Mouse (Mus musculus) intestine, postnatal 0 days (tissue): ENCODE measurements around the gene Ttc7. TPM values are rescaled to one million over a fixed set of nuclear protein-coding genes. Genes with fewer than 3 reads are reported as not detected.

Source experiments
- ATAC-seq: fragments of 200-750 bp; cut with Nextera tagmentation; 2 replicates; pipeline ENCODE4 v1.8.0; 2017; ENCODE audit warnings: mild to moderate bottlenecking, moderate TSS enrichment, moderate library complexity
- H3K27ac ChIP-seq: fragments of 300-500 bp; sonication (generic); 2 replicates; pipeline ENCODE4 v1.5.1; 2014; ENCODE audit warnings: mild to moderate bottlenecking, low read depth, low read length, moderate library complexity
- H3K27me3 ChIP-seq: fragments of 300-500 bp; sonication (generic); replicated peaks from 2 replicates; pipeline ENCODE4 v1.6.1; 2014; ENCODE audit warnings: low read length, mixed read lengths; ENCODE audit not compliant: control insufficient read depth, insufficient read depth
- H3K36me3 ChIP-seq: fragments of 300-500 bp; sonication (generic); 2 replicates; pipeline ENCODE4 v1.6.1; 2014; ENCODE audit warnings: mild to moderate bottlenecking, moderate library complexity; ENCODE audit not compliant: control insufficient read depth, insufficient read depth
- H3K4me1 ChIP-seq: fragments of 300-500 bp; sonication (generic); replicated peaks from 2 replicates; pipeline ENCODE4 v1.6.1; 2014; ENCODE audit warnings: antibody characterized with exemption, low read length, mixed read lengths; ENCODE audit not compliant: control insufficient read depth, insufficient read depth
- H3K4me2 ChIP-seq: fragments of 300-500 bp; sonication (generic); replicated peaks from 2 replicates; pipeline ENCODE4 v1.6.1; 2014; ENCODE audit warnings: low read depth, mild to moderate bottlenecking, moderate library complexity
- H3K4me3 ChIP-seq: fragments of 300-500 bp; sonication (generic); 2 replicates; pipeline ENCODE4 v1.5.1; 2014; ENCODE audit warnings: low read depth, low read length
- H3K9ac ChIP-seq: fragments of 300-500 bp; sonication (generic); 2 replicates; pipeline ENCODE4 v1.6.1; 2014; ENCODE audit warnings: mild to moderate bottlenecking, low read depth, low read length
- H3K9me3 ChIP-seq: fragments of 300-500 bp; sonication (generic); 2 replicates; pipeline ENCODE4 v1.6.1; 2016; ENCODE audit warnings: mixed run types; ENCODE audit not compliant: control insufficient read depth
- CTCF ChIP-seq: sonication (generic); IDR thresholded peaks from 2 replicates; pipeline ENCODE4 v1.5.1; 2016; ENCODE audit warnings: low read depth, mild to moderate bottlenecking, control low read depth, antibody characterized with exemption, moderate library complexity
- WGBS: fragments of 180-500 bp; shearing (Covaris S2); extraction: QIAGEN DNeasy Blood & Tissue Kit; methylation state at CpG from one replicate; pipeline ENCODE4 v1.1.7; 2014; 5-methylcytosine and 5-hydroxymethylcytosine counted together
- polyA plus RNA-seq: library from polyadenylated mRNA; unstranded; fragments of >200 nt; fragmentation: Nextera tagmentation; extraction: Ambion mirVana; gene quantifications from 2 replicates; pipeline ENCODE4 v1.2.1, GENCODE M21; 2015

Gene Ttc7
- polyA plus RNA-seq, result 61.7 and 69.2 TPM in 2 replicates

DNA sequence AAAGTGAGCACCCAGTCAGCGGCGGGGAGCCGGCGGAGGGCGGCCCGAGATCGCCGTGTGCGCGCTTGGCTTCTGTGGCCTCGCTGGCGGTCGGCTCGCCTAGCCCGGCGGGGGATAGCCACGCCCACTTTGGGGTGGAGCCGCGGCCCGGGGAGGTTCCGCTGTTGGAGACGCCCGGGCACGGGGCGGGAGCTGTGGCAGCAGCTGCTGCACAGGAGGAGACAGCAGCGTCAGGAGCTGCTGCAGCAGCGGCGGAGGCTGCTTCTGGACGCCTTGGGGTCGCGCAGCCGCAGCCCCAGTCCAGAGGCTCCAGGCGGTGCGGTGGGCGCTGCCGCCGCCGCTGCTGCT lies at the start of gene Ttc7:
Ttc7 (plus strand) TSS at position 181 of the 348 bp plus-strand sequence.
- Histone ChIP-seq H3K36me3 (no peaks in the 10 kb centered on the region), H3K4me2 (peak within 1 kb of the TSS; percentile 90), H3K27me3 (no peaks in the 10 kb centered on the region), H3K9me3 (no peaks in the 10 kb centered on the region), H3K27ac (peak within 1 kb of the TSS; percentile 96), H3K4me1 (peaks cover 7% of the 10 kb centered on the region; the same call in 1 of the 2 replicates), H3K4me3 (peak within 1 kb of the TSS; percentile 62), H3K9ac (peak within 1 kb of the TSS; percentile 82)
- peak; percentile 91 for ATAC-seq
- 0% methylated on average over 27 of the region's 38 CpGs for WGBS
- no peak for TF ChIP-seq CTCF

DNA sequence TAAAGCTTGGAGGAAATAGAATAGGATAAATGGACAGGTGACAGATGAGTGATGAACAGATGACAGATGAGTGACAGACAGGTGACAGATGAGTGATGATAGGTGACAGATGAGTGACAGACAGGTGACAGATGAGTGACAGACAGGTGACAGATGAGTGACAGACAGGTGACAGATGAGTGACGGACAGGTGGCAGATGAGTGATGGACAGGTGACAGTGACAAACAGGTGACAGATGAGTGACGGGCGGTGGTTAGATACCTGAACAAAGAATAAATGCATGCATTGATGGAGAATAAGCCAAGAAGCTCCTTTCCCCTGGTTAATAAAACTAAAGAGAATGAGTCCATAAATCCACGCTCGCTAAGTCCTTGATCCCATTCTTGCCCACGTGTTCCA lies 47.7 kb upstream of the Ttc7 start:
- H3K4me3 ChIP-seq, result no peak overlapping the region
- no peak for ATAC-seq
- H3K36me3 ChIP-seq, result no peaks in the 10 kb centered on the region
- H3K27me3 ChIP-seq, result no peaks in the 10 kb centered on the region
- TF ChIP-seq CTCF, result no peak
- 86% methylated on average over 6 of the region's 6 CpGs for WGBS
- H3K4me1 ChIP-seq, result no peaks in the 10 kb centered on the region
- no peak overlapping the region for H3K4me2 ChIP-seq
- H3K27ac ChIP-seq, result no peak overlapping the region
- H3K9me3 ChIP-seq, result no peaks in the 10 kb centered on the region
- H3K9ac ChIP-seq, result no peak overlapping the region

DNA sequence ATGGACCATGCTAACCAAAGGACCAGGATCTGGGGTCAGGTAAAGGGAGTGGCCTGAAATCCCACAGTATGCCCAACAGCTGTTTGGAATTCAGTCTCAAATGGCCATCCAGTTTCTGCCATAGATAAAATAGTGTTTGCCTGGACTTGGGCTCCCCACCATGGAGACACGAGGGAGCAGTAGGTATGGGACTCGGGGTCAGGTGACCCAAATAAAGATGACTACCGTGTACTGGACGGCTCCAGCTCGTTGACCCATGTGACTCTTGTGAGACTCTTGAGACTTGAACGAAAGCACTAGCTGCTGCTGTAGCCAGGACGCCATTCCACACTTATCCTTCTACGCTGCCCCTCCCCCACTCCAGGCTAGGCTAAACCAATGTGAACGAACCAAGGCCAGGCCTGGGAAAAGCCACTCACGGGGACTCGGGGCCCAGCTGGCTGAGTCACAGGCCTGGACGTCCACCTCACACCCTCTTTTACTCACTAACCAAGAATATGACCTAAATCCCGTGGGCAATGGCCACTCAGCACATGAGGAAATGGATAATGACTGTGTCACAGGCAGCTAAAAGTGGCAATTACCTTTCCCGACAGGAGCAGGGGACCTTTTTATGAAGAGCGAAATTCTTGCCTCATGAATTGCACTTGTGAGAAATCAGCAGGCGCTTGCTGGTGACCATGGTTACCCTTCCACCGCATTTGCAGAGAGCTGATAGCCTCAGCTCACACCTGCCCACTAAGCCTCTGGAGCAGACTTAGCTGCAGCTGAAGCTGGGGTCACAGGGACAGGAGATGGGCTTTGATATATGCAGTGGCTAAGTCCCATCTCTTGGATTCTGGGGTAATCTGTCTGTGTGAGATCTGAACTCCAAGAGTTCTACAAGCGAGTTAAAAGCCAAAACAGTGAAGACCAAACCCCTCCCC lies 45.7 kb upstream of the Ttc7 start:
- Histone ChIP-seq H3K9me3 (no peaks in the 10 kb centered on the region), H3K4me3 (no peak overlapping the region), H3K27me3 (no peaks in the 10 kb centered on the region), H3K9ac (no peak overlapping the region), H3K36me3 (no peaks in the 10 kb centered on the region), H3K4me1 (no peaks in the 10 kb centered on the region), H3K27ac (no peak overlapping the region), H3K4me2 (no peak overlapping the region; the same call in 1 of the 2 replicates)
- WGBS, result 40% methylated on average over 18 of the region's 18 CpGs
- no peak for TF ChIP-seq CTCF
- peak; percentile 67 for ATAC-seq

DNA sequence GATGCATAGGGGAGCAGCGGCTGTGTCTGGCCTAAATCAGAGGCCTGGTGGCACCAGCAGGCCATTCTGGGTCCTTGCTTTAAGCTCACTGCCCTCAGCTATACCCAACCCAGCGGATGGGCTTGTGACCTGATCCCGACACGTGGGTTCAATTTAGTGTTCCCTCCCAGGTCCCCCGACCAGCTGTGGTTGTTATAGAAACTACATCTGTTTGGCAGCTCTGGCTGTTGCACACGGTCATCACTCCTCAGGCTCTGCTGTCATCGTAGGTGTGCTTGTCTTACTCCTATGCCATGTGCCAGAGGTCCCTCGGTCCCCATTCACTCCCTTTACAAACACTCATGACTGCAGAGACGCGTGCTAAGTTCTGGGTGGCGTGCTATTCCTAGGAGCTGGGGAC lies 44.9 kb upstream of the Ttc7 start:
- no peak for TF ChIP-seq CTCF
- H3K27ac ChIP-seq, result no peak overlapping the region
- no peak for ATAC-seq
- H3K27me3 ChIP-seq, result no peaks in the 10 kb centered on the region
- WGBS, result 83% methylated on average over 11 of the region's 11 CpGs
- H3K9ac ChIP-seq, result no peak overlapping the region
- H3K4me2 ChIP-seq, result no peak overlapping the region
- H3K4me3 ChIP-seq, result no peak overlapping the region
- no peaks in the 10 kb centered on the region for H3K4me1 ChIP-seq
- no peaks in the 10 kb centered on the region for H3K9me3 ChIP-seq
- H3K36me3 ChIP-seq, result no peaks in the 10 kb centered on the region

DNA sequence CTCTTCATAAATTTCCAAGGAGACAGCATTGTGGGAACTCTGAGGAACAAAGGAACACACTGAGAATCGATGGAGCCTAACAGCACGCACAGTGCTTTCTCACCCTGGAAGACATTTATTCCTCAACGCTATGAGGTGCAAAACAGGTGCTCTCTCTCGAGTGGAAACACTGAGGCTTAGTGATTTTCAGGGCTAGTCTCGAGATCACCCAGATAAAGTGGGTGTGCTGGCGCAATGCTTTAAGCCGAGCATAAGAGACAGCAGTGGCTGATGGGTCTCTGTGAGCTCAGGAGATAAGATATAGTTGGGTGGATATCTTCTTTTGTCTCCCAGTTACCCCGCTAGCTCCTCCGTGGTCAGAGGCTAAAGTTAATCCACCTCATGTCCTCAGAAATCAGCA lies 36.6 kb upstream of the Ttc7 start:
- no peak for ATAC-seq
- Histone ChIP-seq H3K27me3 (no peaks in the 10 kb centered on the region), H3K4me3 (no peak overlapping the region), H3K9me3 (no peaks in the 10 kb centered on the region), H3K36me3 (no peaks in the 10 kb centered on the region), H3K4me1 (no peaks in the 10 kb centered on the region), H3K9ac (no peak overlapping the region), H3K4me2 (no peak overlapping the region), H3K27ac (no peak overlapping the region)
- no peak for TF ChIP-seq CTCF
- WGBS, result 63% methylated on average over 9 of the region's 9 CpGs

DNA sequence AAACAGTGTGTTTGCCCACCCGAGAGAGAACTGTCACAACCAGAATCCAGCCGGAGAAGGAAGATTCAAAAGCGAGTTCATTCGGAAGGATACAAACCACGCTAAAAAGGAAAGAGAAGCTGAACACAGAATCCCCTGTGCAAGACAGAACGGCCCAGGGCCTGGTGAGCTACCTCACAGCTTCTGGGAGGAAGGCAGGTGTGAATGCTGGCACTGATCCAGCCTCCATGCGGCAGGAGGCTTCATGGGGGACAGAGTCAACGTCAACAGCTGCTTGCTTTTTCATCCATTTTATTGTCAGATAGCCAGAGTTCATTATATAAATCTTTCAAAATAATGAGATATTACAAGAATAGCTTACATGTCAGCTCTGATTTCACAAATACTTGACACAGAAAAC lies 28.3 kb upstream of the Ttc7 start:
- H3K9me3 ChIP-seq, result no peaks in the 10 kb centered on the region
- no peak overlapping the region for H3K4me3 ChIP-seq
- H3K4me1 ChIP-seq, result no peaks in the 10 kb centered on the region
- H3K36me3 ChIP-seq, result peaks cover 53% of the 10 kb centered on the region
- H3K27ac ChIP-seq, result no peak overlapping the region
- H3K27me3 ChIP-seq, result no peaks in the 10 kb centered on the region
- TF ChIP-seq CTCF, result no peak
- no peak overlapping the region for H3K4me2 ChIP-seq
- no peak for ATAC-seq
- H3K9ac ChIP-seq, result no peak overlapping the region
- WGBS, result 64% methylated on average over 8 of the region's 8 CpGs
